Mouse (Mus musculus): ENCODE results near the gene Ldhd. TPM values are rescaled to one million over a fixed set of nuclear protein-coding genes. Genes with fewer than 3 reads are reported as not detected.
A peak's percentile ranks its signal among the peaks of the same experiment; 100 is the strongest.
"Not testable (repeated sequence)": the region's sequence is repeated elsewhere in the genome, so short reads cannot be mapped to it uniquely, and the experiment has no call there.

Ldhd gene
- polyA plus RNA-seq, 1 experiment from 2014 or later = 0.50 TPM

- not testable (repeated sequence) for H3K27me3 ChIP-seq, H3K9me3 ChIP-seq, ATAC-seq, H3K36me3 ChIP-seq
- Histone ChIP-seq H3K27ac (peak overlapping the region; percentile 94), H3K9ac (replicated peaks) (peak overlapping the region; percentile 87), H3K4me3 (replicated peaks) (peak overlapping the region; percentile 72), H3K4me1 (replicated peaks) (peaks cover 11% of the 10 kb centered on the region), H3K4me2 (replicated peaks) (peak overlapping the region; percentile 65)
- WGBS = 69% methylated on average over 12 of the region's 12 CpGs
Observed at GRCm38 (mm10) chr8:111644286-111645051, 14.3 kb upstream of the Ldhd start.

- WGBS = under 1% methylated on average over 74 of the region's 75 CpGs
- peak; percentile 99 for ATAC-seq
- peak within 1 kb of the TSS; percentile 72 for H3K4me3 ChIP-seq (replicated peaks)
Observed at GRCm38 (mm10) chr8:111643264-111644141, 13.3 kb upstream of the Ldhd start, which contains the start of gene Zfp1. Gene Zfp1, plus strand, starts transcription at chr8:111643401.

GRCm38 (mm10) chr8:111642939-111643263 is 12.7 kb upstream of the Ldhd start:
- 17% methylated on average over 5 of the region's 5 CpGs for WGBS
- H3K27ac ChIP-seq = peak overlapping the region; percentile 58; the same call in 1 of the 2 replicates
- peaks cover 11% of the 10 kb centered on the region for H3K4me1 ChIP-seq (replicated peaks)

More at GRCm38 (mm10) chr8:111643264-111644141, 13.3 kb upstream of the Ldhd start, which contains the start of gene Zfp1:
- Histone ChIP-seq H3K9ac (replicated peaks) (peak within 1 kb of the TSS; percentile 87), H3K4me2 (replicated peaks) (peak within 1 kb of the TSS; percentile 65), H3K4me1 (replicated peaks) (peaks cover 11% of the 10 kb centered on the region), H3K9me3 (no peaks in the 10 kb centered on the region), H3K27me3 (no peaks in the 10 kb centered on the region), H3K27ac (peak within 1 kb of the TSS; percentile 94), H3K36me3 (no peaks in the 10 kb centered on the region)

GRCm38 (mm10) chr8:111642496-111642895 is 12.3 kb upstream of the Ldhd start:
- Histone ChIP-seq H3K27ac (0 out of 2 replicates have a peak overlapping the region, but pooled peaks have one; percentile 58), H3K4me2 (replicated peaks) (peak overlapping the region; percentile 65), H3K4me3 (replicated peaks) (peak overlapping the region; percentile 72), H3K4me1 (replicated peaks) (peaks cover 11% of the 10 kb centered on the region), H3K36me3 (no peaks in the 10 kb centered on the region), H3K27me3 (no peaks in the 10 kb centered on the region), H3K9me3 (no peaks in the 10 kb centered on the region), H3K9ac (replicated peaks) (peak overlapping the region; percentile 87)
- 78% methylated on average over 5 of the region's 5 CpGs for WGBS
- ATAC-seq = no peak

More at GRCm38 (mm10) chr8:111642939-111643263, 12.7 kb upstream of the Ldhd start:
- ATAC-seq = peak; percentile 51
- Histone ChIP-seq H3K27me3 (no peaks in the 10 kb centered on the region), H3K4me3 (replicated peaks) (peak overlapping the region; percentile 72), H3K4me2 (replicated peaks) (peak overlapping the region; percentile 65), H3K9me3 (no peaks in the 10 kb centered on the region), H3K9ac (replicated peaks) (peak overlapping the region; percentile 87), H3K36me3 (no peaks in the 10 kb centered on the region)

GRCm38 (mm10) chr8:111641064-111641463 is 10.9 kb upstream of the Ldhd start:
- ATAC-seq = no peak
- Histone ChIP-seq H3K36me3 (no peaks in the 10 kb centered on the region), H3K4me2 (replicated peaks) (no peak overlapping the region), H3K4me3 (replicated peaks) (no peak overlapping the region), H3K27me3 (no peaks in the 10 kb centered on the region), H3K9me3 (no peaks in the 10 kb centered on the region), H3K4me1 (replicated peaks) (peaks cover 11% of the 10 kb centered on the region), H3K9ac (replicated peaks) (no peak overlapping the region), H3K27ac (no peak overlapping the region)
- 95% methylated on average over 2 of the region's 2 CpGs for WGBS

GRCm38 (mm10) chr8:111638086-111638485 is 7.9 kb upstream of the Ldhd start:
- no peak overlapping the region for H3K27ac ChIP-seq
- H3K4me3 ChIP-seq (replicated peaks) = no peak overlapping the region
- H3K9me3 ChIP-seq = no peaks in the 10 kb centered on the region
- peaks cover 6% of the 10 kb centered on the region for H3K4me1 ChIP-seq (replicated peaks)
- no peaks in the 10 kb centered on the region for H3K36me3 ChIP-seq
- no peak overlapping the region for H3K9ac ChIP-seq (replicated peaks)
- no peak for ATAC-seq
- H3K4me2 ChIP-seq (replicated peaks) = no peak overlapping the region
- no peaks in the 10 kb centered on the region for H3K27me3 ChIP-seq

GRCm38 (mm10) chr8:111632976-111633375 is 2.8 kb upstream of the Ldhd start:
- H3K27me3 ChIP-seq = no peaks in the 10 kb centered on the region
- no peak overlapping the region for H3K4me2 ChIP-seq (replicated peaks)
- H3K36me3 ChIP-seq = peaks cover 10% of the 10 kb centered on the region; the same call in 1 of the 2 replicates
- H3K9ac ChIP-seq (replicated peaks) = no peak overlapping the region
- H3K9me3 ChIP-seq = no peaks in the 10 kb centered on the region
- no peak overlapping the region for H3K4me3 ChIP-seq (replicated peaks)
- 100% methylated on average over 3 of the region's 3 CpGs for WGBS
- no peak overlapping the region for H3K27ac ChIP-seq
- ATAC-seq = no peak
- peaks cover 6% of the 10 kb centered on the region; the same call in 1 of the 2 replicates for H3K4me1 ChIP-seq (replicated peaks)

- no peaks in the 10 kb centered on the region for H3K9me3 ChIP-seq
- no peak overlapping the region for H3K9ac ChIP-seq (replicated peaks)
- H3K36me3 ChIP-seq = peaks cover 10% of the 10 kb centered on the region; the same call in 1 of the 2 replicates
- H3K27ac ChIP-seq = no peak overlapping the region
- no peak for ATAC-seq
- peaks cover 6% of the 10 kb centered on the region; the same call in 1 of the 2 replicates for H3K4me1 ChIP-seq (replicated peaks)
- no peak overlapping the region for H3K4me2 ChIP-seq (replicated peaks)
- WGBS = 93% methylated on average over 8 of the region's 8 CpGs
- H3K4me3 ChIP-seq (replicated peaks) = no peak overlapping the region
- H3K27me3 ChIP-seq = no peaks in the 10 kb centered on the region
Observed at GRCm38 (mm10) chr8:111631589-111631988, 1.4 kb upstream of the Ldhd start.

- 88% methylated on average over 19 of the region's 19 CpGs for WGBS
- no peak overlapping the region for H3K4me2 ChIP-seq (replicated peaks)
- H3K36me3 ChIP-seq = peaks cover 16% of the 10 kb centered on the region; the same call in 1 of the 2 replicates
- H3K27me3 ChIP-seq = no peaks in the 10 kb centered on the region
- no peak for ATAC-seq
- H3K27ac ChIP-seq = no peak overlapping the region
- no peak overlapping the region for H3K9ac ChIP-seq (replicated peaks)
- H3K4me1 ChIP-seq (replicated peaks) = peaks cover 6% of the 10 kb centered on the region; the same call in 1 of the 2 replicates
- H3K4me3 ChIP-seq (replicated peaks) = no peak overlapping the region
- H3K9me3 ChIP-seq = no peaks in the 10 kb centered on the region
Observed at GRCm38 (mm10) chr8:111628894-111629501, 1.2 kb downstream of the Ldhd start.

- H3K4me2 ChIP-seq (replicated peaks) = no peak overlapping the region
- H3K9me3 ChIP-seq = no peaks in the 10 kb centered on the region
- peaks cover 20% of the 10 kb centered on the region; the same call in 1 of the 2 replicates for H3K36me3 ChIP-seq
- H3K9ac ChIP-seq (replicated peaks) = no peak overlapping the region
- no peak overlapping the region for H3K27ac ChIP-seq
- H3K4me1 ChIP-seq (replicated peaks) = peaks cover 6% of the 10 kb centered on the region; the same call in 1 of the 2 replicates
- H3K27me3 ChIP-seq = no peaks in the 10 kb centered on the region
- ATAC-seq = no peak
- H3K4me3 ChIP-seq (replicated peaks) = no peak overlapping the region
- WGBS = 97% methylated on average over 12 of the region's 12 CpGs
Observed at GRCm38 (mm10) chr8:111628401-111628800, 1.8 kb downstream of the Ldhd start.

- 96% methylated on average over 9 of the region's 9 CpGs for WGBS
Observed at GRCm38 (mm10) chr8:111627923-111628322, 2.3 kb downstream of the Ldhd start.

More at GRCm38 (mm10) chr8:111627923-111628322, 2.3 kb downstream of the Ldhd start:
- Histone ChIP-seq H3K36me3 (peaks cover 24% of the 10 kb centered on the region), H3K4me3 (replicated peaks) (no peak overlapping the region), H3K27ac (no peak overlapping the region), H3K27me3 (no peaks in the 10 kb centered on the region), H3K4me2 (replicated peaks) (no peak overlapping the region), H3K9me3 (no peaks in the 10 kb centered on the region), H3K9ac (replicated peaks) (no peak overlapping the region), H3K4me1 (replicated peaks) (peaks cover 6% of the 10 kb centered on the region; the same call in 1 of the 2 replicates)
- ATAC-seq = no peak
